Mouse (Mus musculus): ENCODE measurements around the gene Gm17657. TPM values are rescaled to one million over a fixed set of nuclear protein-coding genes. Genes with fewer than 3 reads are reported as not detected.

Gene Gm17657
- polyA plus RNA-seq, 1 experiment from 2014 or later = not detected

DNA sequence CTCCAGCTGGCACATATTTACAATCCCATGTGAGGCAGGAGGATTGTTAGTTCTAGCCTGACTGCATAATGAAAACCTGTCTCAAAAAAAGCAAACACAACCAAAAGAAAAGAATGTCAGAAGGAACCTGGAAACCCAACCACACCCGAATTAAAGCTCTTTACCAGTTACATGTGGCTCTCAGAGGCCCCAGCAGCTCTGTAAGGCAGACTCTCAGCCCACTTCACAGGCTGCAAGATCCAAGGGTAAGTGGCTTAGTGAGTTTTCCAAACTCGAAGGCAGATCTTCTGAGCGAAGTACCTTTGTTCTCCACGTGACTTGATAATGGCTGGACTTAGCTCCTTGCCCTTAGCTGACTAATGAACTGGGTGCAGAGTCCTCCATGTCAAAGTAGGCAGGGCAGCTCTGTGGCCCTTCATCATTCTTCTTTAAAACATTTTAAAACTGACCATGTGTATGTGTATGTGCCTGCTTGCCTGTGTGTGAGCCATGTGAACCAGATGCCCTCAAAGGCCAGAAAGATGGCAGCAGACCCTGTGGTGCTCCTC is 30.2 kb upstream of the Gm17657 start:
- H3K4me1 ChIP-seq (replicated peaks) = peaks cover 13% of the 10 kb centered on the region; the same call in 1 of the 2 replicates
- no peaks in the 10 kb centered on the region for H3K9me3 ChIP-seq (replicated peaks)
- ATAC-seq (replicated peaks; ENCODE audit: insufficient number of reproducible peaks, insufficient read depth, low FRiP score, low read depth) = no peak
- H3K36me3 ChIP-seq = peaks cover 38% of the 10 kb centered on the region
- 89% methylated on average over 4 of the region's 4 CpGs for WGBS
- no peak overlapping the region for H3K9ac ChIP-seq
- no peaks in the 10 kb centered on the region for H3K27me3 ChIP-seq
- H3K27ac ChIP-seq = no peak overlapping the region
- no peak overlapping the region for H3K4me2 ChIP-seq
- H3K4me3 ChIP-seq = no peak overlapping the region

DNA sequence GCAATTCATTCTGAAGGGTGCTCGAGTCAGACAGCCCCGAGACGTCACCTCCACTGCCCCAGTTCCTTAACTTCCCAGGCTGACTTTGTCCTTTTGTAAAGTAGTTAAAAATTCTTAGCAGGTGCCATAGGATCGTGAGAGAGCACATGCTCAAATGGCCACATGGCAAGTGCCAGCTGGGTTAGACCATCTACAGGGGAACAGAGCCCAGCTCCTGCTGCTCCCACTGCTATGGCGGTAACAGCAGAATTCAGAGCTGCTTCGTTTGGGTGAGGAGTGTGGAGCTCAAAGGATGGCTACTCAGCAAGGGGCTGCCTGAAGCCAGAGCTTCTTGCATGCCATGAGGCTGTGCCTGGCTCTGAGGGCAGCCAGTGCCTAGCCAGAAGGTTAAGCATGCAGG is 20.4 kb upstream of the Gm17657 start:
- ATAC-seq (replicated peaks; ENCODE audit: insufficient number of reproducible peaks, insufficient read depth, low FRiP score, low read depth) = no peak
- no peak overlapping the region for H3K4me3 ChIP-seq
- H3K4me2 ChIP-seq = no peak overlapping the region
- 82% methylated on average over 6 of the region's 6 CpGs for WGBS
- H3K27me3 ChIP-seq = no peaks in the 10 kb centered on the region
- H3K9ac ChIP-seq = no peak overlapping the region
- peaks cover 35% of the 10 kb centered on the region for H3K36me3 ChIP-seq
- H3K27ac ChIP-seq = no peak overlapping the region
- no peaks in the 10 kb centered on the region for H3K9me3 ChIP-seq (replicated peaks)
- H3K4me1 ChIP-seq (replicated peaks) = peaks cover 3% of the 10 kb centered on the region; the same call in 1 of the 2 replicates

DNA sequence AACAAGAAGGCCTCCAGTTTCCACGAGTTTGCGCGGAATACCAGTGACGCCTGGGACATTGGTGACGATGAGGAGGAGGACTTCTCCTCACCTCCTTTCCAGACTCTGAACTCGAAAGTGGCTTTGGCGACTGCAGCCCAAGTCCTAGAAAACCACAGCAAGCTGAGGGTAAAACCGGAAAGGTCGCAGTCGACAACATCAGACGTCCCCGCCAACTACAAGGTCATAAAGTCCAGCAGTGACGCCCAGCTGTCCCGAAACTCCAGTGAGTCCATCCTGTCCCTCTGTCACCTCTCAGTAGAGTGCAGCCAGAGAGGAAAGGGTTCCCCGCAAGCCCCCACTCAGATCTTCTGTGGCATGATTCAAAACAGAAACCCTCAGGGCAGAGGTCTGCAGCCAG is 19.0 kb upstream of the Gm17657 start:
- no peak for ATAC-seq (replicated peaks; ENCODE audit: insufficient number of reproducible peaks, insufficient read depth, low FRiP score, low read depth)
- WGBS = 86% methylated on average over 15 of the region's 15 CpGs
- no peak overlapping the region for H3K27ac ChIP-seq
- H3K9me3 ChIP-seq (replicated peaks) = no peaks in the 10 kb centered on the region
- peaks cover 37% of the 10 kb centered on the region for H3K36me3 ChIP-seq
- no peak overlapping the region for H3K4me2 ChIP-seq
- H3K4me1 ChIP-seq (replicated peaks) = no peaks in the 10 kb centered on the region
- no peak overlapping the region for H3K9ac ChIP-seq
- H3K27me3 ChIP-seq = no peaks in the 10 kb centered on the region
- H3K4me3 ChIP-seq = no peak overlapping the region

DNA sequence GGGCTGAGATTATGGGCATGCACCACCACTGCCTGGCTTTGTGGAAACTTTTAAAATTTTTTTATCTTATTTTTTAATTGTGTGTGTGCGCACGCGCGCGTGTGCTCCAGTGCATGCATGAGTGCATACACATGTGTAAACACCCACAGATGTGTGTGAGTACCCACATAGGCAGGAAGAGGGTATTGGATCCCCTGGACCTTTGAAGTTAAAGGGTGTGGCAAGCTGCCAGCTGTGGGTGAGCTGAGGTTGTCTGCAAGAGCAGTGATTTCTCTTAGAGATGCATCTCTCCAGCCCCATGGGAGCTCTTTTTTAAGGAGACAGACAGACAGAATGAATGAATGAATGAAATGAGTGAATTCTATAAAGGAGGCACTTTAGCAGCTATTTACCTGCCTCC is 16.1 kb upstream of the Gm17657 start:
- no peak for ATAC-seq (replicated peaks; ENCODE audit: insufficient number of reproducible peaks, insufficient read depth, low FRiP score, low read depth)
- Histone ChIP-seq H3K9me3 (replicated peaks) (no peaks in the 10 kb centered on the region), H3K4me2 (no peak overlapping the region), H3K36me3 (peaks cover 19% of the 10 kb centered on the region), H3K27me3 (no peaks in the 10 kb centered on the region), H3K9ac (no peak overlapping the region), H3K27ac (no peak overlapping the region), H3K4me1 (replicated peaks) (no peaks in the 10 kb centered on the region), H3K4me3 (no peak overlapping the region)
- 97% methylated on average over 5 of the region's 5 CpGs for WGBS

DNA sequence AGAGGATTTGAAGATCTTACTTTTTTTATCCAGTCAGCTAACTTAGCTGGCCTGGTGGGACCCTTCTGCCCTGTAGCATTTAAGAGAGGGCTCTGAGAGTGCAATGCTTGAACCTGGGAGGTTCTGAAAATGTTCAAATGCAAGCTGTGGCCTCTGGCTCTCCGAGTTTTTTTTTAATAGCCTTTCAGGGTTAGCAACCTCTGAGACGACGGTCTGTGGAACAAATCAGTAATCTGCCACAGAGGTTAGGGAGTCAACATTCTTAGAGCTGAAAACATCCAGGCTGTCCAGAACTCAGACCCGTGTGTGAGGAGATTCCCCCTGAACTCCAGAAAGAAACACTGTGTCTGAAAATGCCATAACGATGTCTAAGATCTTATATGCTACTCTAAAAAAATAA is 9.0 kb upstream of the Gm17657 start:
- no peaks in the 10 kb centered on the region for H3K9me3 ChIP-seq (replicated peaks)
- H3K4me2 ChIP-seq = no peak overlapping the region
- H3K4me1 ChIP-seq (replicated peaks) = peaks cover 11% of the 10 kb centered on the region
- no peaks in the 10 kb centered on the region for H3K27me3 ChIP-seq
- no peak overlapping the region for H3K9ac ChIP-seq
- H3K27ac ChIP-seq = no peak overlapping the region
- no peak overlapping the region for H3K4me3 ChIP-seq
- H3K36me3 ChIP-seq = peaks cover 3% of the 10 kb centered on the region; the same call in 1 of the 2 replicates
- WGBS = 68% methylated on average over 5 of the region's 5 CpGs
- no peak for ATAC-seq (replicated peaks; ENCODE audit: insufficient number of reproducible peaks, insufficient read depth, low FRiP score, low read depth)

DNA sequence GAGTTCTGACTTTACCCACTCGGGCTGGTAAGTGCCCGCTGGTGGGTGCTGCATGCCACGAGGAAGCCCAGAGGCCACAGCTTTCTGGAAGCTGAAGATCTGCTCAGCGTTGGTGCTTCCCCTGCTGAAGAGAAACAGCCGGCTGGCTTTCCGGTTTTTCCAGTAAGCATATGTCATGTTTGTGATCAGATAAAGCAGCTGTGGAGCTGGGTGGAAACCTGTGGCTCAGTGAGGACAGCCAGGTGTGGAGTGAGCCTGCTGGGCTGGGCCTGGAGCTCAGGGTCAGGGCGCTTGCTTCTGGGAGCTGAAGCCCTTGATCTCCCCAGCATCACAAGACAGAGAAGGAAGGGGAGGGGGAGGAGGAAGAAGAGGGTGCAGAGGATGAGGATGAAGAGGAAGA is 7.5 kb upstream of the Gm17657 start:
- H3K9ac ChIP-seq = no peak overlapping the region
- no peak overlapping the region for H3K4me3 ChIP-seq
- H3K4me1 ChIP-seq (replicated peaks) = peaks cover 11% of the 10 kb centered on the region
- H3K9me3 ChIP-seq (replicated peaks) = no peaks in the 10 kb centered on the region
- no peak for ATAC-seq (replicated peaks; ENCODE audit: insufficient number of reproducible peaks, insufficient read depth, low FRiP score, low read depth)
- H3K27ac ChIP-seq = peak overlapping the region; percentile 48; the same call in 1 of the 2 replicates
- H3K4me2 ChIP-seq = no peak overlapping the region
- peaks cover 3% of the 10 kb centered on the region; the same call in 1 of the 2 replicates for H3K36me3 ChIP-seq
- H3K27me3 ChIP-seq = no peaks in the 10 kb centered on the region
- WGBS = 62% methylated on average over 7 of the region's 7 CpGs

DNA sequence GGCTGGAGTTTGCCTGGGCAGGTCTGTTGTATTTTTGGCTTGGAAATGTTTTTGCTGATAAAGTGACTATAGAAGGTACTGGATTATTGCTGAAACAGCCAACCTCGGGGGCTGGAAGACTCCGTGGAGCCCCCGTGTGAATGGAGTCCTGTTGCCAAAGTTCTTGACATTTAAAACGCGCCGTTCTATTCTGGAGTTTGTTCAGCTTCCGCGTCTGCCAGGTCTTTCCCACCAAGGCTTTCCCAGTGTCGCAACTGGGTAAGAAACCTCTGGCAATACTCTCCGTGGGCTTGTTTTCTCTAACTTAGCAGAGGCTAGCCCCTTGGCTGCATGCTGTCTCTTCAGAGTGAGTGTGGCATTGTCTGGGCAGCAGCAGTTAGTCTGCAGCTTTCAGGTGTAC is 7.0 kb upstream of the Gm17657 start:
- 50% methylated on average over 10 of the region's 10 CpGs for WGBS
- Histone ChIP-seq H3K9ac (no peak overlapping the region), H3K36me3 (peaks cover 3% of the 10 kb centered on the region; the same call in 1 of the 2 replicates), H3K27ac (peak overlapping the region; percentile 48; the same call in 1 of the 2 replicates), H3K27me3 (no peaks in the 10 kb centered on the region), H3K4me3 (no peak overlapping the region), H3K9me3 (replicated peaks) (no peaks in the 10 kb centered on the region), H3K4me2 (no peak overlapping the region), H3K4me1 (replicated peaks) (peaks cover 15% of the 10 kb centered on the region)
- no peak for ATAC-seq (replicated peaks; ENCODE audit: insufficient number of reproducible peaks, insufficient read depth, low FRiP score, low read depth)

DNA sequence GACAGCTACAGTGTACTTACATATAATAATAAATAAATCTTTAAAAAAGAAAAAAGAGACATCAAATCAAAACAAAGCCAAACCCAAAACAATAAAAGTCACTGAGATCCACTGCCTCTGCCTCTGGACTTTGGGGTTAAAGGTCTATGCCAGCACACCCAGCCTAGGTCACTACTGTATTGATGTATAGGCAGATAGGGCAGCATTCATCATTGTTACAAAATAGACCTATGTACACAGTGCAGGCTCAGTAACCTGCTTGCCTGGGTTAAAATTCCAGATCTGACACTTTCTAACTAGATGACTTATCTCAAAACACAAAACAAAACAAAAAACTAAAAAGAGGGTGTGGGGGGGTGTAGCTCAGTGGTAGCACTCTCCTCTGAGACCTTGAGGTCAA is 4.7 kb upstream of the Gm17657 start:
- Histone ChIP-seq H3K9ac (no peak overlapping the region), H3K36me3 (no peaks in the 10 kb centered on the region), H3K4me3 (no peak overlapping the region), H3K27ac (no peak overlapping the region), H3K4me2 (no peak overlapping the region), H3K4me1 (replicated peaks) (peaks cover 32% of the 10 kb centered on the region), H3K9me3 (replicated peaks) (no peaks in the 10 kb centered on the region), H3K27me3 (no peaks in the 10 kb centered on the region)
- ATAC-seq (replicated peaks; ENCODE audit: insufficient number of reproducible peaks, insufficient read depth, low FRiP score, low read depth) = no peak

DNA sequence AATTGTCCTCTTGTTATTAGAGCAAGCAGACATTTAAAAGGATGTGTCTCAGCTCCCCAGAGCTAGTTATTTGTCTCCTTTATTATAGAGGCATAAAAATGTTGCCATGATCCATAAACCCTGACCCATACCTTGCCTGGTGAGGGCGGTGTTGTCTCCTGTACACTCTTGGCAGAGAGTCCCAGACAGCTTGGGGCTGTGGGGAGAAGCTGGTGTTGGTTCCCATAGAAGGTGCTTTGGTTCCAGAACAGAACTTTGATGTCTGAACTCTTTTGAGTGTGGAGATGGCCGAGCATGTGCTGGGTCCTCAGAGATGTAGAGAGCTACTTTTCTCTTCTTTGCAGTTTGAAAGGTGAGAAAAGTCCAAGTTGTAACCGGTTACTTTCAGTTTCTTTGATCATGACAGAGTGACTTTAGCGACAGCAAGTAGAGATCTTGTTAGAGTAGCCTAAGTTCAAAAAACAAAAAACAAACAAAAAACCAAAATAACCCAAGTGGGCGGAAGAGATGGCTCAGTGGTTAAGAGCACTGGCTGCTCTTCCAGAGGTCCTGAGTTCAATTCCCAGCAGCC is 2.8 kb upstream of the Gm17657 start, which contains the start of gene Tmem217:
Gene Tmem217 (minus strand): TSS at position 224 of the 571 bp plus-strand sequence.
- Histone ChIP-seq H3K4me1 (replicated peaks) (peaks cover 32% of the 10 kb centered on the region), H3K36me3 (no peaks in the 10 kb centered on the region), H3K4me3 (peak within 1 kb of the TSS; percentile 91; the same call in 1 of the 2 replicates), H3K9me3 (replicated peaks) (no peaks in the 10 kb centered on the region), H3K4me2 (peak within 1 kb of the TSS; percentile 92; the same call in 1 of the 2 replicates), H3K9ac (no peak within 1 kb of the TSS), H3K27me3 (no peaks in the 10 kb centered on the region), H3K27ac (peak within 1 kb of the TSS; percentile 73; the same call in 1 of the 2 replicates)
- no peak for ATAC-seq (replicated peaks; ENCODE audit: insufficient number of reproducible peaks, insufficient read depth, low FRiP score, low read depth)
- WGBS = 82% methylated on average over 5 of the region's 5 CpGs

DNA sequence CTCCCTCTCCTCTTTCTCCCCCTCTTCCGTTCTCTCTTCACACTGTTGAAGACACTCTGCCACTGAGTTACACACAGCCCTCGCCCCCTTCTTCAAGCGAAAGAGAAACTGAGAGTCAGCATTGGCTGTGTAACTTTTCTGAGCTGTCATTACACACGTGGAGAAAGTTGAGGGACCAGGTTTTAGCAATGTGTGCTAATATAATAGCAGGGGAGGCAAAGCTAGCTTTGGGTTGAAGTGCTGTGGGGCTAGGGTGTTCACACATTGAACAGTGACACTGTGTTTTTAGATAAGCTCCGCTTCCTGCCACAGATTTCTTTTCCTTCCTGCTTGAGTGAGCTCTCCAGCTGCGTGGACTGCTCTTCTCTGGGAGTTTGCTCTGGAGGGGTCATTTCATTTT is 1.6 kb upstream of the Gm17657 start:
- 29% methylated on average over 6 of the region's 6 CpGs for WGBS
- no peak for ATAC-seq (replicated peaks; ENCODE audit: insufficient number of reproducible peaks, insufficient read depth, low FRiP score, low read depth)
- Histone ChIP-seq H3K9ac (no peak overlapping the region), H3K27ac (peak overlapping the region; percentile 73; the same call in 1 of the 2 replicates), H3K4me2 (peak overlapping the region; percentile 92), H3K9me3 (replicated peaks) (no peaks in the 10 kb centered on the region), H3K36me3 (no peaks in the 10 kb centered on the region), H3K4me1 (replicated peaks) (peaks cover 22% of the 10 kb centered on the region), H3K27me3 (no peaks in the 10 kb centered on the region), H3K4me3 (peak overlapping the region; percentile 91)

DNA sequence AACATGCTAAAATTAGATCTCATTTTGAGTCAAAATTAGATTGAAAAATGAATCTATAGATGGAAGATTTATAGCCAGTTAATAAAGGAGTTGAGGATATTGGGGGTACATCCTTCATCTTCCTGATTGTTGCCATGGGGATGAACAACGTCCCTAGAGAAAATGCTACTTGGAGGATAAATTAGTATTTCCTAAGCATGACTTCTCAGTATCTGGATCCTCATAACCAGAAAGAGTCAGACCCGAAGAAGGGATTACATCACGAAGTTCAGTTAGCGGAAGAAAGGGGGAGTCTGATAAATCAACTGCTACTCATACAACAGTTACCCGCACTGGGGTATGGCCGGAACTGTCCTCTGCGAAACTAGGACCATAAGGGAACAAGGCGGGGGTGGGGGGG is 444 bp downstream of the Gm17657 start:
- Histone ChIP-seq H3K9ac (no peak overlapping the region), H3K27me3 (no peaks in the 10 kb centered on the region), H3K9me3 (replicated peaks) (no peaks in the 10 kb centered on the region), H3K4me2 (peak overlapping the region; percentile 92), H3K4me1 (replicated peaks) (peaks cover 21% of the 10 kb centered on the region), H3K4me3 (no peak overlapping the region), H3K27ac (no peak overlapping the region), H3K36me3 (no peaks in the 10 kb centered on the region)
- no peak for ATAC-seq (replicated peaks; ENCODE audit: insufficient number of reproducible peaks, insufficient read depth, low FRiP score, low read depth)
- WGBS = 35% methylated on average over 8 of the region's 8 CpGs

DNA sequence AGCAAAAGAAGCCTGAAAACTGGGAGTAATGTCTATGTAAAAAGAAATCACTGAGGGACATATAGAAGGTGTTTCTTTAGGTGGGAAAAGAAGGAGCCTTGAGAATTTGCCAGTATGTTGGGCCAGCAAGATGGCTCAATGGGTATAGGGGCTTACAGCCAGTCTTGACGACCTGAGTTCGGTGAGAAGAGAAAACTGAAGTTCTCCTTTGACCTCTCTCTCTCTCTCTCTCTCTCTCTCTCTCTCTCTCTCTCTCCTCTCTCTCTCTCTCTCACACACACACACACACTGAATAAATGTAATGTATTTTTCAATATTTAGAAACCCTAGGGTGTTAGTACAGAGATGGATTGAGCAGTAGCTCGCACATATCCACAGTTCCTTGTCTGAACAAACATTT is 944 bp downstream of the Gm17657 start:
- WGBS = 56% methylated on average over 3 of the region's 3 CpGs
- H3K4me2 ChIP-seq = no peak overlapping the region
- no peaks in the 10 kb centered on the region for H3K27me3 ChIP-seq
- H3K9me3 ChIP-seq (replicated peaks) = no peaks in the 10 kb centered on the region
- no peak overlapping the region for H3K9ac ChIP-seq
- peaks cover 21% of the 10 kb centered on the region for H3K4me1 ChIP-seq (replicated peaks)
- no peak overlapping the region for H3K4me3 ChIP-seq
- no peaks in the 10 kb centered on the region for H3K36me3 ChIP-seq
- no peak for ATAC-seq (replicated peaks; ENCODE audit: insufficient number of reproducible peaks, insufficient read depth, low FRiP score, low read depth)
- H3K27ac ChIP-seq = no peak overlapping the region

All from heart, embryonic 15.5 days (tissue).